Mouse (Mus musculus): Measurements from ENCODE around the gene Cyren. TPM values are rescaled to one million over a fixed set of nuclear protein-coding genes. Genes with fewer than 3 reads are reported as not detected.
A peak's percentile ranks its signal among the peaks of the same experiment; 100 is the strongest.

The Cyren gene
- total and polyA plus RNA-seq, 3 experiments = 3.5 to 5.8 (median 5.5) TPM

- H3K9ac ChIP-seq (ENCODE audit: low read depth, low read length) = no peak overlapping the region
- peak in 1 of 2 experiments; percentile 33 for DNase-seq
- H3K4me1 ChIP-seq (ENCODE audit: control insufficient read depth, insufficient read depth, low read length) = peaks cover 33% of the 10 kb centered on the region
- peak overlapping the region; percentile 63; the same call in 1 of the 2 replicates for H3K4me3 ChIP-seq
- H3K36me3 ChIP-seq (ENCODE audit: control insufficient read depth, insufficient read depth, low read length) = peaks cover 9% of the 10 kb centered on the region
- 27% methylated on average over 2 of the region's 2 CpGs for WGBS
- no peak for TF ChIP-seq CTCF (IDR thresholded peaks at IDR 0.05)
- no peak for TF ChIP-seq EP300 (IDR thresholded peaks at IDR 0.05; ENCODE audit: insufficient read depth, low read depth, low read length)
- no peak for TF ChIP-seq POLR2A (IDR thresholded peaks at IDR 0.05; ENCODE audit: insufficient read depth, low read depth, low read length)
- H3K27me3 ChIP-seq (ENCODE audit: control insufficient read depth, insufficient read depth, low read length) = no peaks in the 10 kb centered on the region
- H3K27ac ChIP-seq = peak overlapping the region; percentile 99
- intact Hi-C loops (cut with DNase I) = loop anchor here (2.0 to 5.0 kb wide), 2 partner anchors 14 to 264 kb away; partner anchors contain the start of gene Tmem140
- no peaks in the 10 kb centered on the region for H3K79me2 ChIP-seq (replicated peaks; ENCODE audit: control insufficient read depth, insufficient read depth, low read length)
Observed at GRCm38 (mm10) chr6:34876835-34877156, 1.1 kb downstream of the Cyren start.

- TF ChIP-seq CTCF (IDR thresholded peaks at IDR 0.05) (0 out of 2 replicates have a peak, but pooled peaks have one; percentile 11), EP300 (IDR thresholded peaks at IDR 0.05; ENCODE audit: insufficient read depth, low read depth, low read length) (no peak), POLR2A (IDR thresholded peaks at IDR 0.05; ENCODE audit: insufficient read depth, low read depth, low read length) (no peak)
- peak in 1 of 2 experiments; percentile 47 for DNase-seq
Observed at GRCm38 (mm10) chr6:34875966-34876834, 1.7 kb downstream of the Cyren start.

GRCm38 (mm10) chr6:34875268-34875761 lies 2.5 kb downstream of the Cyren start:
- Histone ChIP-seq H3K4me3 (peak overlapping the region; percentile 31), H3K27ac (peak overlapping the region; percentile 99), H3K9ac (ENCODE audit: low read depth, low read length) (peak overlapping the region; percentile 57), H3K27me3 (ENCODE audit: control insufficient read depth, insufficient read depth, low read length) (no peaks in the 10 kb centered on the region), H3K36me3 (ENCODE audit: control insufficient read depth, insufficient read depth, low read length) (peaks cover 9% of the 10 kb centered on the region), H3K79me2 (replicated peaks; ENCODE audit: control insufficient read depth, insufficient read depth, low read length) (no peaks in the 10 kb centered on the region), H3K4me1 (ENCODE audit: control insufficient read depth, insufficient read depth, low read length) (peaks cover 39% of the 10 kb centered on the region)
- DNase-seq = peak; percentile 68 to 74
- TF ChIP-seq CTCF (IDR thresholded peaks at IDR 0.05) (no peak), EP300 (IDR thresholded peaks at IDR 0.05; ENCODE audit: insufficient read depth, low read depth, low read length) (no peak), POLR2A (IDR thresholded peaks at IDR 0.05; ENCODE audit: insufficient read depth, low read depth, low read length) (peak; percentile 52; the same call in 1 of the 2 replicates)
- WGBS = 44% methylated on average over 15 of the region's 15 CpGs
- intact Hi-C loops (cut with DNase I) = loop anchor here (5.0 kb wide), 1 partner anchor 263 kb away; no protein-coding TSS in a partner anchor

More at GRCm38 (mm10) chr6:34875966-34876834, 1.7 kb downstream of the Cyren start:
- peaks cover 33% of the 10 kb centered on the region for H3K4me1 ChIP-seq (ENCODE audit: control insufficient read depth, insufficient read depth, low read length)
- H3K9ac ChIP-seq (ENCODE audit: low read depth, low read length) = peak overlapping the region; percentile 57
- 52% methylated on average over 12 of the region's 12 CpGs for WGBS
- peak overlapping the region; percentile 63; the same call in 1 of the 2 replicates for H3K4me3 ChIP-seq
- no peaks in the 10 kb centered on the region for H3K79me2 ChIP-seq (replicated peaks; ENCODE audit: control insufficient read depth, insufficient read depth, low read length)
- H3K27me3 ChIP-seq (ENCODE audit: control insufficient read depth, insufficient read depth, low read length) = no peaks in the 10 kb centered on the region
- H3K27ac ChIP-seq = peak overlapping the region; percentile 99
- intact Hi-C loops (cut with DNase I) = loop anchor here (2.0 to 5.0 kb wide), 2 partner anchors 13 to 264 kb away; partner anchors contain the start of gene Tmem140
- peaks cover 9% of the 10 kb centered on the region for H3K36me3 ChIP-seq (ENCODE audit: control insufficient read depth, insufficient read depth, low read length)

- TF ChIP-seq CTCF (IDR thresholded peaks at IDR 0.05) = peak; percentile 39
- TF ChIP-seq EP300 (IDR thresholded peaks at IDR 0.05; ENCODE audit: insufficient read depth, low read depth, low read length) = peak; percentile 96
- TF ChIP-seq POLR2A (IDR thresholded peaks at IDR 0.05; ENCODE audit: insufficient read depth, low read depth, low read length) = peak; percentile 82
- peak overlapping the region; percentile 57 for H3K9ac ChIP-seq (ENCODE audit: low read depth, low read length)
- DNase-seq = peak; percentile 84 to 91
- no peaks in the 10 kb centered on the region for H3K27me3 ChIP-seq (ENCODE audit: control insufficient read depth, insufficient read depth, low read length)
- peaks cover 46% of the 10 kb centered on the region for H3K4me1 ChIP-seq (ENCODE audit: control insufficient read depth, insufficient read depth, low read length)
- H3K36me3 ChIP-seq (ENCODE audit: control insufficient read depth, insufficient read depth, low read length) = peaks cover 14% of the 10 kb centered on the region
- H3K4me3 ChIP-seq = peak overlapping the region; percentile 31
- 26% methylated on average over 21 of the region's 21 CpGs for WGBS
- H3K79me2 ChIP-seq (replicated peaks; ENCODE audit: control insufficient read depth, insufficient read depth, low read length) = no peaks in the 10 kb centered on the region
- intact Hi-C loops (cut with DNase I) = loop anchor here (1.0 kb wide), 1 partner anchor 8 kb away; no protein-coding TSS in a partner anchor
- H3K27ac ChIP-seq = peak overlapping the region; percentile 99
Observed at GRCm38 (mm10) chr6:34874101-34874921, 3.5 kb downstream of the Cyren start.

- TF ChIP-seq POLR2A (IDR thresholded peaks at IDR 0.05; ENCODE audit: insufficient read depth, low read depth, low read length) (no peak), EP300 (IDR thresholded peaks at IDR 0.05; ENCODE audit: insufficient read depth, low read depth, low read length) (no peak), CTCF (IDR thresholded peaks at IDR 0.05) (no peak)
- Histone ChIP-seq H3K9ac (ENCODE audit: low read depth, low read length) (peak overlapping the region; percentile 13; the same call in 1 of the 2 replicates), H3K27me3 (ENCODE audit: control insufficient read depth, insufficient read depth, low read length) (no peaks in the 10 kb centered on the region), H3K4me3 (no peak overlapping the region), H3K27ac (peak overlapping the region; percentile 99), H3K4me1 (ENCODE audit: control insufficient read depth, insufficient read depth, low read length) (peaks cover 50% of the 10 kb centered on the region), H3K79me2 (replicated peaks; ENCODE audit: control insufficient read depth, insufficient read depth, low read length) (no peaks in the 10 kb centered on the region), H3K36me3 (ENCODE audit: control insufficient read depth, insufficient read depth, low read length) (peaks cover 17% of the 10 kb centered on the region)
- intact Hi-C loops (cut with DNase I) = no loop called here
- DNase-seq = no peak
- WGBS = 44% methylated on average over 10 of the region's 10 CpGs
Observed at GRCm38 (mm10) chr6:34872871-34873270, 5.0 kb downstream of the Cyren start.
